Mouse (Mus musculus) erythroblast, embryonic 14.5 days (primary cell): ENCODE measurements around the gene Zfp668.

Source experiments
- GATA1 ChIP-seq: IDR thresholded peaks from 2 replicates; pipeline ENCODE4 v1.6.1; 2012; ENCODE audit warnings: low read length, inconsistent platforms, mixed read lengths
- TAL1 ChIP-seq: IDR thresholded peaks from 3 replicates; pipeline ENCODE4 v1.6.1; 2012; ENCODE audit warnings: low read length, inconsistent platforms, mixed read lengths

DNA sequence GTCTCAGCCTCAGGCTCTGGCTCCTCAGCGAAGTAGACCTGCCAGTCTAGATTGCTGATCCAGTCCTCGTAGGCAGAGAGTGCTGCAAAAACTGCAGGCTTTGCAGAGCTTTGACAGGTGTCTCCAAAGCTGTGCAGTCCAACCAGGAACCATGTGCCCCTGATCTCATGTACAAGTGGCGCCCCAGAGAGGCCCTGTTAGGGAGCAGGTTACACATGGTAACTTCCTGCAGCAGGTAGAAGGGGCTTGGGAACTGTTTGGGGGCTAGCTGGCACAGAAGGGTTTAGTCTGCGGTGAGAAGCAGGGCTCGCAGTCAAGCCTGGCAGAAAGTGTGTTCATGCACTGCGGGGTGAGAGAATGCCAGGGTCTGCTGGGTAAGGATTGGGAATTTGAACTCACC is 9.9 kb upstream of the Zfp668 start:
- TF ChIP-seq GATA1 (no peak), TAL1 (no peak)
